29 mouse cellular contexts compared by ENCODE assay signal in genomic region chr11:90660662-90661061, GRCm38 (mm10). TPM values are rescaled to one million over a fixed set of nuclear protein-coding genes. Genes with fewer than 3 reads are reported as not detected.
DNase-seq lines count a peak whose midpoint lies in the region; ATAC-seq and TF ChIP-seq lines count a peak whose summit lies in the region.
"Had no signal": no experiment of that assay in that cellular context is flagged by ENCODE, and none has a peak within 500 bp of the region (broad histone marks: within the 10 kb centered on the region; RNA-seq: fewer than 3 reads in every experiment).

No protein-coding gene starts in this region.

- peaks cover 7% of the 10 kb centered on the region for H3K4me1 ChIP-seq in embryonic fibroblast, embryonic 13.5 days (ENCODE audit: control insufficient read depth, insufficient read depth, low read length)
- H3K4me1 ChIP-seq: hindbrain, embryonic 15.5 days had no signal

- TF ChIP-seq CTCF in Patski (IDR thresholded peaks at IDR 0.05), result no peak
- no peak for TF ChIP-seq CTCF in embryonic fibroblast, embryonic 13.5 days (IDR thresholded peaks at IDR 0.05; ENCODE audit: borderline replicate concordance, insufficient read depth, low read length)

- CTCF ChIA-PET in Patski (lab: Charles Lee), result interaction anchor here (1.4 kb wide), 1 partner anchor 8 kb away, joined by 4 read pairs; no protein-coding TSS in a partner anchor

- peak; percentile 88 for ATAC-seq in Patski
- ATAC-seq: forebrain, postnatal 0 days had no signal

- no peaks in the 10 kb centered on the region for H3K27me3 ChIP-seq in Patski
- H3K27me3 ChIP-seq: forebrain, embryonic 12.5 days; heart, embryonic 13.5 days; hindbrain, embryonic 15.5 days; lung, embryonic 15.5 days; megakaryocyte, embryonic 14.5 days; midbrain, embryonic 12.5 days; neural tube, embryonic 12.5 days had no signal

- peak overlapping the region; percentile 97 for H3K27ac ChIP-seq in embryonic fibroblast, embryonic 13.5 days (ENCODE audit: insufficient read depth, low read length)
- H3K27ac ChIP-seq: forebrain, embryonic 12.5 days; heart, adult 2 months; heart, embryonic 13.5 days; hindbrain, embryonic 15.5 days; kidney, postnatal 0 days; lung, embryonic 15.5 days; midbrain, embryonic 12.5 days; neural tube, embryonic 12.5 days had no signal

- 0 out of 2 replicates have a peak, but pooled peaks have one; percentile 17 for TF ChIP-seq POLR2A in embryonic fibroblast, embryonic 13.5 days (IDR thresholded peaks at IDR 0.05; ENCODE audit: low read depth, low read length)

- in situ Hi-C loops in Patski (cut with MboI; ENCODE audit: low pct_unique_long_range_greater_than_20kb), result no loop called here

- DNase-seq in adrenal gland, adult 8-10 months, result peak; percentile 31
- DNase-seq in adrenal gland, postnatal 10 days, result no peak
- DNase-seq in 3134 (ENCODE audit: extremely low read depth, insufficient read length, low spot score), result peak; percentile 25
- no peak for DNase-seq in Patski (ENCODE audit: low read depth, low spot score)
- DNase-seq in urinary bladder, adult 2 months (ENCODE audit: low spot score), result no peak
- no peak for DNase-seq in T-cell, adult 2 months (ENCODE audit: low spot score)
- DNase-seq: B cell, adult 2 months; cerebellum, adult 2 months; cerebellum, postnatal 25 days; forebrain, postnatal 0 days; heart, adult 2 months; heart, postnatal 10 days; kidney, adult 18-20 months; kidney, postnatal 4 days; lung, postnatal 36 days; right cerebral cortex, adult 18-20 months; spleen, adult 18-20 months; thymus, postnatal 14 days had no signal

- POLR2A ChIA-PET in Patski (lab: Charles Lee), result no interaction called here

- no peak overlapping the region for H3K4me3 ChIP-seq in embryonic fibroblast, embryonic 13.5 days (ENCODE audit: insufficient read depth, low read length)
- H3K4me3 ChIP-seq: erythroblast, embryonic 14.5 days; forebrain, embryonic 12.5 days; heart, adult 2 months; heart, embryonic 13.5 days; hindbrain, embryonic 15.5 days; lung, embryonic 15.5 days; megakaryocyte, embryonic 14.5 days; midbrain, embryonic 12.5 days; myocyte; neural tube, embryonic 12.5 days had no signal

RNA-seq across cellular contexts. Expression of gene Cox11, which starts 22.7 kb away (rescaled TPM):
- total RNA-seq in adrenal gland, adult 8-10 months (2022), result 10 to 100 TPM; 15.9 to 22.4 (median 17.8) TPM
- total RNA-seq in adrenal gland, postnatal 10 days (2021), result 10 to 100 TPM; 24.5 to 28.6 TPM
- polyA plus RNA-seq in Patski (2021), result 22.4 TPM
- 14.7 and 18.6 TPM in 2 replicates for polyA plus RNA-seq in embryonic fibroblast, embryonic 13.5 days (2011; ENCODE audit: insufficient read length, low read depth, missing spikeins)
- polyA plus RNA-seq in urinary bladder, adult 2 months (2012; rRNA removed), result 15.7 and 19.4 TPM in 2 replicates

RNA-seq across cellular contexts. Expression of gene Stxbp4, which starts 22.8 kb away (rescaled TPM):
- total RNA-seq in adrenal gland, adult 8-10 months (2022), result 10 to 100 TPM; 12.1 to 20.6 (median 16.2) TPM
- 1 to 10 TPM; 6.4 to 9.1 TPM for total RNA-seq in adrenal gland, postnatal 10 days (2021)
- polyA plus RNA-seq in Patski (2021), result 21.3 TPM
- 21.9 and 23.3 TPM in 2 replicates for polyA plus RNA-seq in embryonic fibroblast, embryonic 13.5 days (2011; ENCODE audit: insufficient read length, low read depth, missing spikeins)
- polyA plus RNA-seq in urinary bladder, adult 2 months (2012; rRNA removed), result 3.7 and 5.3 TPM in 2 replicates

RNA-seq across cellular contexts. Expression of gene Tom1l1, which starts 27.5 kb away (rescaled TPM):
- total RNA-seq in adrenal gland, adult 8-10 months (2022), result 10 to 100 TPM; 27.6 to 62.7 (median 44.1) TPM
- total RNA-seq in adrenal gland, postnatal 10 days (2021), result 10 to 100 TPM; 25.0 to 31.4 TPM
- 36.7 TPM for polyA plus RNA-seq in Patski (2021)
- polyA plus RNA-seq in embryonic fibroblast, embryonic 13.5 days (2011; ENCODE audit: insufficient read length, low read depth, missing spikeins), result 27.1 and 36.7 TPM in 2 replicates
- 11.1 and 15.3 TPM in 2 replicates for polyA plus RNA-seq in urinary bladder, adult 2 months (2012; rRNA removed)

Comparison
In these comparisons a context has a peak if more than half of its experiments do, and no peak if none do; other contexts are left out.
1. DNase-seq: peak in adrenal gland, adult 8-10 months (single experiment) and 3134 (single experiment); none in adrenal gland, postnatal 10 days (single experiment), Patski (single experiment), urinary bladder, adult 2 months (single experiment) and T-cell, adult 2 months (single experiment).